Mouse (Mus musculus): ENCODE data around the gene Kcnma1. TPM values are rescaled to one million over a fixed set of nuclear protein-coding genes. Genes with fewer than 3 reads are reported as not detected.

Kcnma1 gene
- polyA plus RNA-seq, 1 experiment = 1.7 TPM

GRCm38 (mm10) chr14:23390768-23391167 is 623.5 kb downstream of the Kcnma1 start:
- Histone ChIP-seq H3K4me1 (ENCODE audit: control insufficient read depth, insufficient read depth, low read length) (no peaks in the 10 kb centered on the region), H3K4me3 (ENCODE audit: insufficient read depth, low read depth, low read length) (no peak overlapping the region), H3K27me3 (replicated peaks; ENCODE audit: control insufficient read depth, insufficient read depth, low read length) (no peaks in the 10 kb centered on the region), H3K27ac (ENCODE audit: insufficient read depth, low read depth, low read length) (no peak overlapping the region), H3K36me3 (ENCODE audit: control insufficient read depth, insufficient read depth, low read length) (no peaks in the 10 kb centered on the region)
- DNase-seq = no peak
- TF ChIP-seq POLR2A (IDR thresholded peaks at IDR 0.05; ENCODE audit: low read depth, low read length) (no peak), CTCF (conservative IDR thresholded peaks at IDR 0.05; ENCODE audit: insufficient read depth, insufficient read length, low read depth, low read length) (no peak)
- 86% methylated on average over 5 of the region's 5 CpGs for WGBS

- Histone ChIP-seq H3K4me3 (ENCODE audit: insufficient read depth, low read depth, low read length) (no peak overlapping the region), H3K27ac (ENCODE audit: insufficient read depth, low read depth, low read length) (no peak overlapping the region), H3K4me1 (ENCODE audit: control insufficient read depth, insufficient read depth, low read length) (no peaks in the 10 kb centered on the region), H3K36me3 (ENCODE audit: control insufficient read depth, insufficient read depth, low read length) (no peaks in the 10 kb centered on the region), H3K27me3 (replicated peaks; ENCODE audit: control insufficient read depth, insufficient read depth, low read length) (no peaks in the 10 kb centered on the region)
- TF ChIP-seq POLR2A (IDR thresholded peaks at IDR 0.05; ENCODE audit: low read depth, low read length) = no peak
- TF ChIP-seq CTCF (conservative IDR thresholded peaks at IDR 0.05; ENCODE audit: insufficient read depth, insufficient read length, low read depth, low read length) = no peak
- no peak for DNase-seq
- WGBS = 57% methylated on average over 4 of the region's 4 CpGs
Observed at GRCm38 (mm10) chr14:23390161-23390560, 624.1 kb downstream of the Kcnma1 start.

- no peaks in the 10 kb centered on the region for H3K4me1 ChIP-seq (ENCODE audit: control insufficient read depth, insufficient read depth, low read length)
- TF ChIP-seq POLR2A (IDR thresholded peaks at IDR 0.05; ENCODE audit: low read depth, low read length) (no peak), CTCF (conservative IDR thresholded peaks at IDR 0.05; ENCODE audit: insufficient read depth, insufficient read length, low read depth, low read length) (no peak)
- WGBS = 97% methylated on average over 3 of the region's 3 CpGs
- no peak overlapping the region for H3K4me3 ChIP-seq (ENCODE audit: insufficient read depth, low read depth, low read length)
- no peaks in the 10 kb centered on the region for H3K36me3 ChIP-seq (ENCODE audit: control insufficient read depth, insufficient read depth, low read length)
- DNase-seq = no peak
- H3K27ac ChIP-seq (ENCODE audit: insufficient read depth, low read depth, low read length) = no peak overlapping the region
- no peaks in the 10 kb centered on the region for H3K27me3 ChIP-seq (replicated peaks; ENCODE audit: control insufficient read depth, insufficient read depth, low read length)
Observed at GRCm38 (mm10) chr14:23386786-23387185, 627.5 kb downstream of the Kcnma1 start.

GRCm38 (mm10) chr14:23385776-23386608 is 628.3 kb downstream of the Kcnma1 start:
- no peak for TF ChIP-seq CTCF (conservative IDR thresholded peaks at IDR 0.05; ENCODE audit: insufficient read depth, insufficient read length, low read depth, low read length)
- no peak for TF ChIP-seq POLR2A (IDR thresholded peaks at IDR 0.05; ENCODE audit: low read depth, low read length)
- H3K36me3 ChIP-seq (ENCODE audit: control insufficient read depth, insufficient read depth, low read length) = no peaks in the 10 kb centered on the region
- WGBS = 70% methylated on average over 11 of the region's 11 CpGs

GRCm38 (mm10) chr14:23378351-23379087 is 635.8 kb downstream of the Kcnma1 start:
- H3K27ac ChIP-seq (ENCODE audit: insufficient read depth, low read depth, low read length) = no peak overlapping the region
- DNase-seq = no peak
- WGBS = 50% methylated on average over 6 of the region's 6 CpGs

More at GRCm38 (mm10) chr14:23385776-23386608, 628.3 kb downstream of the Kcnma1 start:
- Histone ChIP-seq H3K27me3 (replicated peaks; ENCODE audit: control insufficient read depth, insufficient read depth, low read length) (no peaks in the 10 kb centered on the region), H3K4me3 (ENCODE audit: insufficient read depth, low read depth, low read length) (no peak overlapping the region), H3K27ac (ENCODE audit: insufficient read depth, low read depth, low read length) (no peak overlapping the region), H3K4me1 (ENCODE audit: control insufficient read depth, insufficient read depth, low read length) (no peaks in the 10 kb centered on the region)
- DNase-seq = no peak

GRCm38 (mm10) chr14:23372021-23372420 is 642.3 kb downstream of the Kcnma1 start:
- Histone ChIP-seq H3K4me1 (ENCODE audit: control insufficient read depth, insufficient read depth, low read length) (no peaks in the 10 kb centered on the region), H3K27me3 (replicated peaks; ENCODE audit: control insufficient read depth, insufficient read depth, low read length) (no peaks in the 10 kb centered on the region), H3K4me3 (ENCODE audit: insufficient read depth, low read depth, low read length) (no peak overlapping the region), H3K36me3 (ENCODE audit: control insufficient read depth, insufficient read depth, low read length) (no peaks in the 10 kb centered on the region), H3K27ac (ENCODE audit: insufficient read depth, low read depth, low read length) (no peak overlapping the region)
- TF ChIP-seq POLR2A (IDR thresholded peaks at IDR 0.05; ENCODE audit: low read depth, low read length) (no peak), CTCF (conservative IDR thresholded peaks at IDR 0.05; ENCODE audit: insufficient read depth, insufficient read length, low read depth, low read length) (no peak)
- WGBS = 82% methylated on average over 3 of the region's 3 CpGs
- no peak for DNase-seq

More at GRCm38 (mm10) chr14:23378351-23379087, 635.8 kb downstream of the Kcnma1 start:
- no peaks in the 10 kb centered on the region for H3K27me3 ChIP-seq (replicated peaks; ENCODE audit: control insufficient read depth, insufficient read depth, low read length)
- H3K4me1 ChIP-seq (ENCODE audit: control insufficient read depth, insufficient read depth, low read length) = no peaks in the 10 kb centered on the region
- TF ChIP-seq CTCF (conservative IDR thresholded peaks at IDR 0.05; ENCODE audit: insufficient read depth, insufficient read length, low read depth, low read length) (no peak), POLR2A (IDR thresholded peaks at IDR 0.05; ENCODE audit: low read depth, low read length) (no peak)
- no peaks in the 10 kb centered on the region for H3K36me3 ChIP-seq (ENCODE audit: control insufficient read depth, insufficient read depth, low read length)
- no peak overlapping the region for H3K4me3 ChIP-seq (ENCODE audit: insufficient read depth, low read depth, low read length)

GRCm38 (mm10) chr14:23360491-23360995 is 653.7 kb downstream of the Kcnma1 start:
- no peak for DNase-seq
- H3K4me3 ChIP-seq (ENCODE audit: insufficient read depth, low read depth, low read length) = no peak overlapping the region
- no peaks in the 10 kb centered on the region for H3K4me1 ChIP-seq (ENCODE audit: control insufficient read depth, insufficient read depth, low read length)
- H3K27ac ChIP-seq (ENCODE audit: insufficient read depth, low read depth, low read length) = no peak overlapping the region
- TF ChIP-seq POLR2A (IDR thresholded peaks at IDR 0.05; ENCODE audit: low read depth, low read length) = no peak
- no peak for TF ChIP-seq CTCF (conservative IDR thresholded peaks at IDR 0.05; ENCODE audit: insufficient read depth, insufficient read length, low read depth, low read length)
- H3K27me3 ChIP-seq (replicated peaks; ENCODE audit: control insufficient read depth, insufficient read depth, low read length) = no peaks in the 10 kb centered on the region
- WGBS = 74% methylated on average over 11 of the region's 11 CpGs
- no peaks in the 10 kb centered on the region for H3K36me3 ChIP-seq (ENCODE audit: control insufficient read depth, insufficient read depth, low read length)
